Mouse (Mus musculus) gastrocnemius, adult 2 months (tissue): Measurements from ENCODE around the gene Entpd1. TPM values are rescaled to one million over a fixed set of nuclear protein-coding genes. Genes with fewer than 3 reads are reported as not detected.

Source experiments
- DNase-seq: peaks from one replicate; pipeline ENCODE4 v3.0.0; 2022
- H3K27ac ChIP-seq: fragments of 200-600 bp; 2 replicates; pipeline ENCODE4 v1.8.1; 2022; ENCODE audit warnings: mild to moderate bottlenecking
- H3K4me3 ChIP-seq: fragments of 200-600 bp; 2 replicates; pipeline ENCODE4 v1.8.1; 2022; ENCODE audit warnings: mild to moderate bottlenecking, moderate library complexity
- CTCF ChIP-seq: fragments of 200-600 bp; IDR thresholded peaks from 2 replicates; pipeline ENCODE4 v1.8.1; 2022; ENCODE audit warnings: antibody characterized with exemption, mild to moderate bottlenecking, moderate library complexity
- intact Hi-C: fragments of 180-260 bp; cut with DNase I; formaldehyde crosslinking; loops from one replicate; pipeline ENCODE4 v1.15.1; 2025
- total RNA-seq, 2 experiments: library from RNA; stranded (reverse); gene quantifications; 2 replicates each; pipeline ENCODE4 v1.2.3; 2021

Gene Entpd1
- total RNA-seq, 2 experiments from 2014 or later = 10.0 to 12.9 TPM

DNA sequence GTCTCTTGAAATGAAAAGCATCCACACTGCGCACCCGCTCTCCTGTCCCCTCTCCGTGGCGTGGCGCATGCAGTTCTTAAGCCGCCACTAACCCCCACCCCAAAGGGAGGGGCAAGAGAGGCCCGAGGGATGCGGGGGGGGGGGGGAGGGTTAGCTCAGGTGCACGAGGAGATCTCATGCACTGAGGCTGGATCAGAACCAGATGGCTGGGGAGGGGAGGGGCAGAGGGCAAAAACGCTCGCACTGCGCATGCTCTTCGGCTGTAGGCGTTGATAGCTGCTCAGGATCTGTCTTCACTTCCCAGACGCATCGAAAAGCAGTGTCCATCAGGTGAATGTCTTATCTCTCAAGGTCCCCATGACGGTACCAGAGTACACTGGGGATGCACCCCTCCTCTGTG is 136.4 kb downstream of the Entpd1 start, which contains the start of gene Cc2d2b:
Gene Cc2d2b (plus strand): TSS at position 195 of the 400 bp plus-strand sequence.
- Histone ChIP-seq H3K4me3 (no peak within 1 kb of the TSS), H3K27ac (no peak within 1 kb of the TSS)
- intact Hi-C loops = no loop called here
- no peak for DNase-seq
- no peak for TF ChIP-seq CTCF

DNA sequence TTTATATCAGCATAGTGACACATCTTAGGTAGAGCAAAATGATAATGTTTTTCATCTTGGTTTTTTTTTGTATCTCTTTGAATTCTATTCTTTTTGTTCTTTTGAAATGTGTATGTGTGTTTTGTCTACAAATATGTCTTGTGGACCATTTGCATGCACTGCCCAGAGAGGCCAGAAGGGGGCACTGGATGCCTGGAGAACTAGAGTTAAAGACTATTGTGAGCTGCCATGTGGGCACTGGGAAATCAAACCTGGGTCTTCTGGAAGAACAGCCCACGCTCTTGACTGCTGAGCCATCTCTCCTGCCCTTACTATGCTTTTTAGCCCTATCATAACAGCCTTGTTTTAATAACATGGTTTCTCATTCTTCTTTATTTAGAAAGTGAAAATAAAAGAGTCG is 142.1 kb downstream of the Entpd1 start:
- Histone ChIP-seq H3K27ac (no peak overlapping the region), H3K4me3 (no peak overlapping the region)
- intact Hi-C loops = loop anchor here (10.0 kb wide), 1 partner anchor 260 kb away; no protein-coding TSS in a partner anchor
- peak; percentile 31 for DNase-seq
- TF ChIP-seq CTCF = peak; percentile 55

DNA sequence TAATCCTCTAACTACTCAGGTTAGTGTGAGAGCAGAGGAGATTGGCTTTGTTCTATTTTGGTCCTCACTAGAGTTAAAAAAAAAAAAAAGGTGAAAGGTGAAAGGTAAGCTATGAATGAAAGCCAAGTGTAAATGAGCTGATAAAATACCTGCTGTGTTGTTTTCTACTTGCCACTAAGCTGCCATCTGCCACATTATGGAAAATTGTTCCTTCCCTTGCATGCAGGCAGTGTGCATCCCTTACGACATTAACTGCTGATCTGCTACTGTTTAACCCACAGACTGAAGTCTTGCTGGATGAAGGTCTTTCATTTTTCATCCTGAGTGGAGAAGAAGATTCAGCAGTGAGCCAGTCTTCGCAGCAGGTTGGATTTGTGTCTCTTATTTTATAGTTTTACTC is 147.9 kb downstream of the Entpd1 start:
- DNase-seq = no peak
- no peak overlapping the region for H3K4me3 ChIP-seq
- no peak overlapping the region for H3K27ac ChIP-seq
- intact Hi-C loops = no loop called here
- no peak for TF ChIP-seq CTCF

DNA sequence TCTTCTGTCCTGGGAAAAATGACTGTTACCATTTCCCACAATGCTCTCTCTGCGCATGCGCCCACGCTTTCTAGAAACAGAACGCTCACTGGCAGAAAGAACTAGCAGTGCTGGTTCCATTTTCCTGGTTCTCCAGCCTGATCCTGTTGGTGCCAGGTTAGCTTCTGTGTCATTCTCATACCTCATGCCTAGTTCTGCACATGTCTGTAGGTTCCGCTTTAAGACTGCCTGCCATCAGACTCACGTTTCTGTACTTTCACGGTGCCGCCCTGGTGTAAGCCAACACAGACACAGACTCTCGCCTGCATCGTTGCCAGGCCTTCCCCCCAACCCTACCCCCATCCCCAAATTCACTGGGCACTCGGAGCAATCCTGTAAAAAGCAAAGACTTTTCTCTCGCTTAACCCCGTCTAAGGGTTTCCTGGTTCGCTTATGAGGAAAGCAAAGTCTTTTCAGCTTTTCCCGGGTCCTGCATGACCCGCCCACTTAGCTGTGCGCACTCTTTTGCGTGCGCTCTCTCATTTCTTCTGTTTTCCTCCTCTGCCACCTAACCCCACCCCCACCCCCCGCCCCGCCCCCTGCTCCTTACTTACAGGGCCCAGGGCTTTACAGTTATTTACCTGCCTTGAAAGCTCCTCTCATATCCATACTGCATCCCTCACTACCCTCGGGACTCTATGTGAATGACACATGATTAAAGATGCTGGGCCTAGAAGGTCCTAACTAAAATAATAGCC is 150.0 kb downstream of the Entpd1 start:
- intact Hi-C loops = no loop called here
- no peak for TF ChIP-seq CTCF
- peak; percentile 24 for DNase-seq
- Histone ChIP-seq H3K27ac (no peak overlapping the region), H3K4me3 (peak overlapping the region; percentile 55)

DNA sequence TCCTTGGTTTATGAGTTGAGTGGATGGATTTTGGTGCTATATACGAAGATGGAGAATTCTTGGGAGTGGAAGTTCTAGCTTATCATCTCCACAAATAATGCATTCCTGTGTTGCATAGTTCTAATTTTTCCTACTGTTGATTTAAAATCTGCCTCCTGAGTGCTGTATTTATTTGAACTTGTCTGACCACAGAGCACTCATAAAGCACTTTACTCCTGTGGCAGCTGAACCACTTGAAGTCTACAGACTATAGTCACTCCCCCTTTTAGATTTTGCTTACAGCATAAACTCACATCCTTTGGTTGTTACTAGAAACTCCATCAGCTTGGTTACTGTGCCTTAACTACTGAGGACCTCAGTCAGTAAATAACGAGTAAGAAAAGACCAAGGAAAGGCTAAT is 155.0 kb downstream of the Entpd1 start:
- no peak for DNase-seq
- H3K27ac ChIP-seq = no peak overlapping the region
- intact Hi-C loops = no loop called here
- H3K4me3 ChIP-seq = no peak overlapping the region
- no peak for TF ChIP-seq CTCF

DNA sequence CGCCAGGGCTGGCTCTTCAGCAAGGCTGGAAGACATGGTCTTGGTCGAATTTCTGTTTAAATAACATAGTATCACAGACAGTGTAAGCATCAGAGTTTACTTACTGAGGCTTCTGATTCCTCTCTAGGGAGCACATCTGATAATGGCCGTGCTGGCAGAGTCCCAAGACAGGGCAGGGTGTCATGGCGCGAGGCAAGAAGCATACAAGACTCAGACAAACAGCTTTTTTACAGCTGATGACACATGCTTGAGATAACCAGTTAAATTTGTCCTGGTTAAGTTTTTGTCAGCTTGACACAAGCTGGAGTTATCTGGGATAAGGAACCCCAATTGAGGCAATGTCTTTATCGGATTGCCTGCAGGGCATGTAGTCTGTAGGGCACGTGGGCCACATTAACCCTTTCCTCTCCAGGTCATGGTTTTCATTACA is 157.2 kb downstream of the Entpd1 start:
- no peak for TF ChIP-seq CTCF
- intact Hi-C loops = no loop called here
- Histone ChIP-seq H3K4me3 (no peak overlapping the region), H3K27ac (no peak overlapping the region)
- no peak for DNase-seq

DNA sequence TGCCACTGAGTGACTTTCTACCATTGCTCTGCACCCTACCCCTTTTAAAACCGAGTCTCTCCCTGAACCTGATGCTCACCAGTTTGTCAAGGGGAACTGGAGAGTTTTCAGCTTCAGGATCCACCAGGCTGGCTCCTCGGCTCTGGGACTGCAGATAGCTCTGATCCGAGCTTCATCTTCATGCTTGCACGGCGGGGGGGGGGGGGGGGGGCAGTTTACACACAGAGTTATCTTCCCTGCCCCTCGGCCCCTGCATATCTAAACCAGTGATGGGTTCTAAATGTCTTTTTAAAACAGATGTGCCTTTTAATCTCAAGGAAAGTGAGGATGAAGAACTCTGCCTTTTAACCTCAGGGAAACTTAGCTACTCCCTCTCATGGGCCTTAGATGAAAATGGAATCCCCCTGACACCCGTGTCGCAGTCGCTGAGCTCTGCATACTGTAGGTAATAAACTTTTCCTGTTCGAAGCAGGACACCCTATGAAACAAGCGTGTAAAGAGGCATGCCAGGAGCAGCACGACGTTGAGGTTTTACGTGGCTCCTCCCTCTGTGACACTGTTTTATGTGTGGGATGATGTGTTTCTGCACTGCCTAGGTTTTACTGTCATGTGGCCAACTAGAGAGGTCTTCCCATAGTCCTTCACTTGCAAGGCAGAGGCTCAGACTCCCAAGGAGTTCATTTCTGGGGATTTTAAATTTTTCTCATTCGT is 176.0 kb downstream of the Entpd1 start:
- intact Hi-C loops = no loop called here
- DNase-seq = no peak
- no peak for TF ChIP-seq CTCF
- no peak overlapping the region for H3K4me3 ChIP-seq
- H3K27ac ChIP-seq = no peak overlapping the region

DNA sequence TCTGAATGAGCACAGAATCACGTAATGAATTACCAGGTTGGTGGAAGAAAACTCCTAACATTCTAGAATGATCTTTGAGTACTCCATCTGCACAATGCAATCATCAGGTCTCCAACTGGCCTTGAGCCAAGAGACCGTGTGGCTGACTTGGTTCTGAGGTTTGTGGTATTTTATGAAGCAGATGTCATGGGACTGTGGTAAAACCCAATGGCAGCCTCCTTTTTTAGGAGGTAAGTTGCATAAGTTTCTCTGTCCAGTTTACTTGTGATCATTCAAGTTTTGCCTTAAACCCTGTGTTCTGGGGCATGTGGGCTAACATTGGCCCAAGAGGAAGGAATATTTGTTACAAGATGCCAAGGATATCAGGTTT is 176.5 kb downstream of the Entpd1 start:
- H3K4me3 ChIP-seq = no peak overlapping the region
- H3K27ac ChIP-seq = no peak overlapping the region
- no peak for TF ChIP-seq CTCF
- intact Hi-C loops = no loop called here
- no peak for DNase-seq

Other genes starting within 250 kb of the Entpd1 start
- 100 to 1,000 TPM; 158 to 227 TPM for gene Sorbs1, start 98.6 kb upstream of the Entpd1 start, total RNA-seq
- gene Aldh18a1, start 23.9 kb upstream of the Entpd1 start, total RNA-seq = 1 to 10 TPM; 3.5 to 5.0 TPM
- 1 to 10 TPM; 2.6 to 2.8 TPM for gene Tctn3, start 133 bp upstream of the Entpd1 start, total RNA-seq
- not detected for gene Cc2d2b, start 136.4 kb downstream of the Entpd1 start, total RNA-seq
- 1 to 10 TPM; 2.9 to 3.8 TPM for gene Ccnj, start 218.9 kb downstream of the Entpd1 start, total RNA-seq